Mouse (Mus musculus) midbrain, embryonic 14.5 days (tissue): Measurements from ENCODE around the gene Tmbim1. TPM values are rescaled to one million over a fixed set of nuclear protein-coding genes. Genes with fewer than 3 reads are reported as not detected.
"Not testable (repeated sequence)": the region's sequence is repeated elsewhere in the genome, so short reads cannot be mapped to it uniquely, and the experiment has no call there.

Experiments used
- ATAC-seq: fragments of 200-750 bp; cut with Nextera tagmentation; 2 replicates; pipeline ENCODE4 v1.8.0; 2017; ENCODE audit warnings: moderate number of reproducible peaks, moderate library complexity; ENCODE audit not compliant: low FRiP score, low TSS enrichment
- DNase-seq: peaks from one replicate; pipeline ENCODE4 v3.0.0-alpha.2; 2015
- H3K27ac ChIP-seq: fragments of 300-500 bp; sonication (generic); replicated peaks from 2 replicates; pipeline ENCODE4 v1.5.1; 2014; ENCODE audit warnings: mild to moderate bottlenecking, low read depth, low read length, moderate library complexity
- H3K27me3 ChIP-seq: fragments of 300-500 bp; sonication (generic); 2 replicates; pipeline ENCODE4 v1.6.1; 2014; ENCODE audit warnings: low read length, control low read depth, mixed read lengths; ENCODE audit not compliant: control insufficient read depth, insufficient read depth
- H3K36me3 ChIP-seq: fragments of 300-500 bp; sonication (generic); 2 replicates; pipeline ENCODE4 v1.6.1; 2014; ENCODE audit warnings: low read length, control low read depth; ENCODE audit not compliant: control insufficient read depth, insufficient read depth
- H3K4me1 ChIP-seq: fragments of 300-500 bp; sonication (generic); 2 replicates; pipeline ENCODE4 v1.6.1; 2014; ENCODE audit warnings: mild to moderate bottlenecking, antibody characterized with exemption, low read length, control low read depth; ENCODE audit not compliant: control insufficient read depth, insufficient read depth
- H3K4me2 ChIP-seq: fragments of 300-500 bp; sonication (generic); 2 replicates; pipeline ENCODE4 v1.6.1; 2014; ENCODE audit warnings: mild to moderate bottlenecking, low read length, moderate library complexity
- H3K4me3 ChIP-seq: fragments of 300-500 bp; sonication (generic); replicated peaks from 2 replicates; pipeline ENCODE4 v1.5.1; 2014; ENCODE audit warnings: low read depth, low read length
- H3K9ac ChIP-seq: fragments of 300-500 bp; sonication (generic); replicated peaks from 2 replicates; pipeline ENCODE4 v1.6.1; 2014; ENCODE audit warnings: mild to moderate bottlenecking, low read length, moderate library complexity
- H3K9me3 ChIP-seq: fragments of 300-500 bp; sonication (generic); 2 replicates; pipeline ENCODE4 v1.6.1; 2016; ENCODE audit warnings: low read length, control low read depth, mixed read lengths; ENCODE audit not compliant: control insufficient read depth
- WGBS: fragments of 180-500 bp; shearing (Covaris S2); extraction: QIAGEN DNeasy Blood & Tissue Kit; methylation state at CpG from one replicate; pipeline ENCODE4 v1.1.7; 2014; 5-methylcytosine and 5-hydroxymethylcytosine counted together
- polyA plus RNA-seq: library from polyadenylated mRNA; unstranded; fragments of >200 nt; fragmentation: Nextera tagmentation; extraction: Ambion mirVana; gene quantifications from 2 replicates; pipeline ENCODE4 v1.2.1, GENCODE M21; 2014

The Tmbim1 gene
- polyA plus RNA-seq, 1 experiment from 2014 or later = 5.6 TPM

DNA sequence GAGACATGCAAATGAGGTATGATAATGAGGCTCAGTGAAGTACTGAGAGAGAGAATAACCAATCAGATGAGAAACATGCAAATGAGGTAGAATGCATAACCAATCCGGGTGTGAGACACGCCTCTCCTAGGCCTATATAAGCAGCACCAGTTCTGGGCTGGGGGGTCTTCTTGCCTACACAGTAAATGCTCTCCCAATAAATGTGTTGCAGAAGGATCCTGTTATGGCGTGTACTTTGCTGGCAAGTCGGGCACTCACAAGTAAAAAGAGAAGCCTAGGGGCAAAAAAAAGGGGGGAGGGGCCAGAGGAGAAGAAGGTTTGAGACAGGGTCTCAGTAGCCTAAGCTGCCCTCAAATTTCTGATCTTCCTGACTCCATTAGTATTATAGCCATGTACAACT, 35.6 kb upstream of the Tmbim1 start:
- not testable (repeated sequence) for H3K36me3 ChIP-seq, H3K4me1 ChIP-seq, H3K27me3 ChIP-seq, DNase-seq, H3K4me3 ChIP-seq, ATAC-seq, H3K27ac ChIP-seq, H3K9me3 ChIP-seq, H3K4me2 ChIP-seq, H3K9ac ChIP-seq
- WGBS = 92% methylated on average over 4 of the region's 4 CpGs

- DNase-seq = peak; percentile 36
- 91% methylated on average over 6 of the region's 6 CpGs for WGBS
- 0 out of 2 replicates have a peak, but pooled peaks have one; percentile 66 for ATAC-seq
- Histone ChIP-seq H3K4me2 (no peak overlapping the region), H3K27ac (no peak overlapping the region), H3K9me3 (no peaks in the 10 kb centered on the region), H3K9ac (no peak overlapping the region), H3K36me3 (no peaks in the 10 kb centered on the region), H3K4me3 (no peak overlapping the region), H3K27me3 (no peaks in the 10 kb centered on the region), H3K4me1 (no peaks in the 10 kb centered on the region)
These were observed 34.9 kb upstream of the Tmbim1 start for GRCm38 (mm10) chr1:74340361-74340764.

DNA sequence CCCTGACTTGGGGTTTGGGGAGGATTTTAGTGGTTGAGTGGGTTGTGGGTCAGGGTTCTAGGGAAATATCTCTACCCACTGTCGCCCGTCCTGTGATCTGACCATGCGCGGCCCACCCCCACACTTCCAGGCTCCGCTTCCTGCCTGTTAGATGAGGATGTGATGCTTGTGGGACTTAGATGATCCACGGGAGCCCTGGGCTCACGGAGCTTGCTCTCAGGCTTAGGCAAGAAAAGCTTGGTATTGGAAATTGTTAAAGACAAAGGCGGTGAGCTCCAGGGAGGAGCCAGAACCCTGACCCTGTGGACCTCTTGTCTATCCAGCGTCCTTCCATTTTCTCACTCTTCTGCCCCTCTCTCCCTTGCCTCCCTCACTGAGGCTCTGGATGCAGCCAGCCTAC, 34.5 kb upstream of the Tmbim1 start:
- Histone ChIP-seq H3K4me3 (no peak overlapping the region), H3K36me3 (no peaks in the 10 kb centered on the region), H3K27ac (no peak overlapping the region), H3K27me3 (no peaks in the 10 kb centered on the region), H3K4me1 (no peaks in the 10 kb centered on the region), H3K4me2 (no peak overlapping the region), H3K9me3 (no peaks in the 10 kb centered on the region), H3K9ac (no peak overlapping the region)
- DNase-seq = no peak
- ATAC-seq = no peak
- WGBS = 90% methylated on average over 9 of the region's 9 CpGs

GRCm38 (mm10) chr1:74338626-74339025, 33.2 kb upstream of the Tmbim1 start:
- peaks cover 3% of the 10 kb centered on the region; the same call in 1 of the 2 replicates for H3K4me1 ChIP-seq
- ATAC-seq (no peak), DNase-seq (no peak)
- H3K4me3 ChIP-seq = no peak overlapping the region
- H3K36me3 ChIP-seq = no peaks in the 10 kb centered on the region
- no peak overlapping the region for H3K4me2 ChIP-seq
- H3K27ac ChIP-seq = no peak overlapping the region
- no peaks in the 10 kb centered on the region for H3K27me3 ChIP-seq
- H3K9ac ChIP-seq = no peak overlapping the region
- no peaks in the 10 kb centered on the region for H3K9me3 ChIP-seq
- 77% methylated on average over 4 of the region's 4 CpGs for WGBS

DNA sequence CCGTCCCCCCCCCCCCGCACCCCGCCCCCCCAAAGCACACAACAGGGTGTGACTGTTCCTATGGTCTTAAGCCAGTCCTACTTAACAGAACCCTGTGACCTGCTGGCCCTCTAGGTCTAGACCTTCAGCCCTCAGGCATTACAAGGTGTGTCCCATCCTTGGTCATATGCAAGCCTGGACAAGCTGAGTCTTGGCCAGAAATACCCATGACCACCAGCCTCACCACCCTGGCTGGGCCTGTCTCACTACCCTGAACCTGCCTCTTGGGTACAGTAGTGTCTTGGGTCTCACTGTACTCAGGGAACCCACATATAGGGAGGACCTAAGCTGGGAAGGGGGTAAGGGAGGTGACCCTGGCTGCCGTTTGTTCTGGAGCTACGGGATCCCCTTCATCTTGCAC, 32.6 kb upstream of the Tmbim1 start:
- no peak overlapping the region for H3K27ac ChIP-seq
- H3K4me2 ChIP-seq = no peak overlapping the region
- 92% methylated on average over 5 of the region's 5 CpGs for WGBS
- no peak overlapping the region for H3K9ac ChIP-seq
- H3K9me3 ChIP-seq = no peaks in the 10 kb centered on the region
- no peak for ATAC-seq
- no peak for DNase-seq
- H3K36me3 ChIP-seq = no peaks in the 10 kb centered on the region
- H3K27me3 ChIP-seq = no peaks in the 10 kb centered on the region
- no peak overlapping the region for H3K4me3 ChIP-seq
- peaks cover 9% of the 10 kb centered on the region for H3K4me1 ChIP-seq

GRCm38 (mm10) chr1:74337241-74337771, 31.9 kb upstream of the Tmbim1 start:
- Histone ChIP-seq H3K4me2 (no peak overlapping the region), H3K27me3 (no peaks in the 10 kb centered on the region), H3K4me1 (peaks cover 12% of the 10 kb centered on the region), H3K9ac (no peak overlapping the region), H3K9me3 (no peaks in the 10 kb centered on the region), H3K27ac (no peak overlapping the region), H3K36me3 (no peaks in the 10 kb centered on the region), H3K4me3 (no peak overlapping the region)
- ATAC-seq = no peak
- DNase-seq = no peak
- WGBS = 74% methylated on average over 3 of the region's 3 CpGs

- H3K4me1 ChIP-seq = peaks cover 12% of the 10 kb centered on the region
- no peak overlapping the region for H3K4me3 ChIP-seq
- WGBS = 77% methylated on average over 6 of the region's 6 CpGs
- no peaks in the 10 kb centered on the region for H3K36me3 ChIP-seq
- no peak overlapping the region for H3K27ac ChIP-seq
- H3K9ac ChIP-seq = no peak overlapping the region
- no peaks in the 10 kb centered on the region for H3K27me3 ChIP-seq
- H3K4me2 ChIP-seq = no peak overlapping the region
- DNase-seq = no peak
- no peaks in the 10 kb centered on the region for H3K9me3 ChIP-seq
- no peak for ATAC-seq
These were observed 30.2 kb upstream of the Tmbim1 start for GRCm38 (mm10) chr1:74335436-74336170.

GRCm38 (mm10) chr1:74335033-74335432, 29.6 kb upstream of the Tmbim1 start:
- Histone ChIP-seq H3K36me3 (no peaks in the 10 kb centered on the region), H3K9ac (no peak overlapping the region), H3K27ac (no peak overlapping the region), H3K4me3 (no peak overlapping the region), H3K4me2 (no peak overlapping the region), H3K9me3 (no peaks in the 10 kb centered on the region), H3K27me3 (no peaks in the 10 kb centered on the region), H3K4me1 (peaks cover 12% of the 10 kb centered on the region)
- DNase-seq (no peak), ATAC-seq (no peak)
- WGBS = 52% methylated on average over 4 of the region's 4 CpGs

DNA sequence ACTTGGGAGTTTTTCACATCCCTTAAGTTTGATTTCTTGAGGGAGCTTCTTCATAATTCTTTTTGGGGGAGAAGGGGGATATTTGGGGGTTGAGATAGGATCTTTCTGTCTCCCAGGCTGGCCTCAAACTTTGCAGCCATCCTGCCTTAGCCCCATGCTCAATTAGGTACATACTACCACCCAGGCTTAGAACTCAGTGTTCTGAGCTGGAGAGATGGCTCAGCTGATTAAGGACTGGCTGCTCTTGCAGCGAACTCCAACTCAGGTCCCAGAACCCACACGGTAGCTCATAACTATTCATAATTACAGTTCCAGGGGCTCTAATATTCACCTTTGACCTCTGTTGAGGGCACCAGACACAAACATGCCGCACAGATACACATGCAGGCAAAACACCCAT, 29.2 kb upstream of the Tmbim1 start:
- Histone ChIP-seq H3K4me3 (no peak overlapping the region), H3K4me1 (peaks cover 12% of the 10 kb centered on the region), H3K9me3 (no peaks in the 10 kb centered on the region), H3K27me3 (no peaks in the 10 kb centered on the region), H3K4me2 (no peak overlapping the region), H3K9ac (no peak overlapping the region), H3K36me3 (no peaks in the 10 kb centered on the region), H3K27ac (no peak overlapping the region)
- 85% methylated on average over 3 of the region's 3 CpGs for WGBS
- ATAC-seq = no peak
- no peak for DNase-seq
